1 mouse cellular context compared by ENCODE assay signal in the genomic region with DNA sequence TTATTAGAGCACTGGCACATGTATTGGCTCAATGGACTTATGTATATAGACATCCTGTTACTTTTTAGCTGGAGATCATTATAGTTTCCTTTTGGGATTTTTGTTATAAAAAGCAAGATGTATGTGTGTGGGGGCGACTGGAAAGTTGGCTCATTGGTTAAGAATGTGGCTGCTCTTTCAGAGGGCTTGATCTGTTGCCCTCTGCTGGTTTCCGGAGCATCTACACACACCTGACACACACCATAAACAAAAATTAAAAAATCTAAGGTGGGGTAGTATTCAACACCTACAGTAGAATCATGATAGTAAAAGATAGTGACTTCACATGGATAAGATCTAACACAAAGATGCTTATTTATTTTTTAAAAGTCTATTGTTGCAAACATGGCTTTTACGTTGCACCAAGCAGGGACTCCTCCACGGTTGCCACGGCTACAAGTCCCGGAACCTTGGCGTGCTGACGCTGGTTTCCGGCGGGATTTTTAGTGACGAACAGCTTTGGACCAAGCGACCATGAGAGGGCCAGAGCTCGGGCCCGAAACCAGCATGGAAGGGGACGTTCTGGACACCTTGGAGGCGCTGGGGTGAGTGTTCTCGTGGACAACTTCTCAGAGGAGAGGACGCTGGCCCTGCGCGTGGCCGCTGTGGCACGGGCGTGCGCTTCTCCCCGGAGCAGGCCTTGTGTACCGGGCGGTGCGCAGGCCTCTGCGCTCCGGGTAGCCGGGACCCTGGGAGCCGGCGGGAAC.
TF ChIP-seq lines count a peak whose summit lies in the region.

Gene Fam98b (plus strand): TSS at position 485 of the 746 bp plus-strand sequence.

TF ChIP-seq in CH12.LX, 34 proteins besides CTCF, POLR2A, EP300 and RAD21 (continued from another document):
- no peak for TF ChIP-seq POLR2AphosphoS2 (IDR thresholded peaks at IDR 0.05; ENCODE audit: low read depth, low read length)
- TF ChIP-seq UBTF (IDR thresholded peaks at IDR 0.05; ENCODE audit: low read depth, low read length), result no peak
- no peak for TF ChIP-seq CHD1 (IDR thresholded peaks at IDR 0.05; ENCODE audit: low read depth, low read length)
- no peak for TF ChIP-seq ZKSCAN1 (IDR thresholded peaks at IDR 0.05; ENCODE audit: borderline replicate concordance, low read depth, low read length)
- peak; percentile 70 for TF ChIP-seq ELF1 (IDR thresholded peaks at IDR 0.05; ENCODE audit: low read depth, low read length)
- peak; percentile 82 for TF ChIP-seq HCFC1 (IDR thresholded peaks at IDR 0.05; ENCODE audit: low read depth, low read length)
- 0 out of 2 replicates have a peak, but pooled peaks have one; percentile 11 for TF ChIP-seq ETS1 (conservative IDR thresholded peaks at IDR 0.05; ENCODE audit: low read depth, low read length)
- TF ChIP-seq ZNF384 (IDR thresholded peaks at IDR 0.05; ENCODE audit: low read depth, low read length), result no peak
- peak; percentile 79 for TF ChIP-seq MAX (IDR thresholded peaks at IDR 0.05; ENCODE audit: low read length)
- peak; percentile 53; the same call in 1 of the 2 replicates for TF ChIP-seq JUND (conservative IDR thresholded peaks at IDR 0.05; ENCODE audit: low read depth, low read length)
- TF ChIP-seq SIN3A (IDR thresholded peaks at IDR 0.05; ENCODE audit: low read length), result peak; percentile 87; the same call in 1 of the 2 replicates
- TF ChIP-seq BHLHE40 (IDR thresholded peaks at IDR 0.05; ENCODE audit: low read depth, low read length), result peak; percentile 37; the same call in 1 of the 2 replicates
- TF ChIP-seq ZC3H11A (IDR thresholded peaks at IDR 0.05; ENCODE audit: low read depth, low read length), result no peak
- no peak for TF ChIP-seq JUN (IDR thresholded peaks at IDR 0.05; ENCODE audit: insufficient read depth, low read depth, low read length)
- TF ChIP-seq MXI1 (IDR thresholded peaks at IDR 0.05; ENCODE audit: low read depth, low read length), result peak; percentile 92
- TF ChIP-seq E2F4 (IDR thresholded peaks at IDR 0.05; ENCODE audit: insufficient replicate concordance, low read depth, low read length), result 0 out of 2 replicates have a peak, but pooled peaks have one; percentile 59
- no peak for TF ChIP-seq GABPA (IDR thresholded peaks at IDR 0.05; ENCODE audit: insufficient replicate concordance, low read depth, low read length)
- TF ChIP-seq ZMIZ1 (IDR thresholded peaks at IDR 0.05; ENCODE audit: low read depth, low read length), result peak; percentile 75; the same call in 1 of the 2 replicates
- no peak for TF ChIP-seq USF2 (conservative IDR thresholded peaks at IDR 0.05; ENCODE audit: low read depth, low read length)
- TF ChIP-seq NRF1 (IDR thresholded peaks at IDR 0.05; ENCODE audit: low read depth, low read length), result peak; percentile 48
- TF ChIP-seq MAFK (IDR thresholded peaks at IDR 0.05; ENCODE audit: insufficient replicate concordance, low read length), result peak; percentile 29; the same call in 1 of the 2 replicates
